ENCODE assay signal across 9 mouse cellular contexts in the genomic region with DNA sequence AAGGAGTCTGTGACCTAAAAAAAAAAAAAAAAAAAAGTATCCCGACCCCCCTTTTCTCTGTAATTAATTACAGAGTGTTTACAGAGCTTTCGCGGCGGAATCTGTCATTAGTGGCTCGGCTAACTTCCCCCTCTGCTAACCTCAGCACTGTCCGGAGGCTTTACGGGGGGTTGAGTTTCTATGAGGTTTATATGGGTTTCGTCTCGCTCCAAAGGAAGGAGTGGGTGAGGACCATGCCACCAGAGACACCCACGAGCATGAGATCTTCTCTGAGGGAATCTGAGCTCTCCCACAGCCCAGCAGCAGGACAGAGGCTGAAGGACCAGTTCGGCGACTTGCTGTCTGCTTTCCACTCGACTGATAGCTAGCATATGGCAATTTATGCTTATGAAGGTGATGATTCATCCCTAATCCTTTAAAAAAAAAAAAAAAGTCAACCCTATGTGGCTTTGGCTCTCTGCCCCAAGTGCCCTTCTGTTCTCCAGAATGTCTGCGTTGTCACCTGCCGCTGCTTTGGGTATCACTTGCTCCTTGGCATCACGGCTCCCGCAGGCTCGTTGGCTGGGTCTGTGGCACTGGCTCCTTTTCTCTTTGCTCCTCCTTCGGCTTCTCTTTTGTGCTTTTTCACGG. TPM values are rescaled to one million over a fixed set of nuclear protein-coding genes. Genes with fewer than 3 reads are reported as not detected.
A peak's percentile ranks its signal among the peaks of the same experiment; 100 is the strongest.
DNase-seq lines count a peak whose midpoint lies in the region; ATAC-seq and TF ChIP-seq lines count a peak whose summit lies in the region.
"Had no signal": no experiment of that assay in that cellular context is flagged by ENCODE, and none has a peak within 500 bp of the region (broad histone marks: within the 10 kb centered on the region; RNA-seq: fewer than 3 reads in every experiment).

No protein-coding gene starts in this region.

- no peak overlapping the region for H3K27ac ChIP-seq in heart, embryonic 13.5 days (replicated peaks)
- H3K27ac ChIP-seq in forebrain, postnatal 0 days (ENCODE audit: low read depth, low read length) = no peak overlapping the region
- H3K27ac ChIP-seq in liver, embryonic 15.5 days (replicated peaks) = no peak overlapping the region

- H3K36me3 ChIP-seq in heart, embryonic 13.5 days = no peaks in the 10 kb centered on the region
- H3K36me3 ChIP-seq in forebrain, postnatal 0 days (ENCODE audit: insufficient read depth) = no peaks in the 10 kb centered on the region
- no peaks in the 10 kb centered on the region for H3K36me3 ChIP-seq in liver, embryonic 15.5 days (replicated peaks)

- H3K4me2 ChIP-seq in heart, embryonic 13.5 days = peak overlapping the region; percentile 59
- peak overlapping the region; percentile 38 for H3K4me2 ChIP-seq in forebrain, postnatal 0 days (ENCODE audit: low read depth)
- peak overlapping the region; percentile 51 for H3K4me2 ChIP-seq in liver, embryonic 15.5 days

- peaks cover 9% of the 10 kb centered on the region for H3K27me3 ChIP-seq in heart, embryonic 13.5 days (replicated peaks)
- no peaks in the 10 kb centered on the region for H3K27me3 ChIP-seq in forebrain, postnatal 0 days (ENCODE audit: insufficient read depth, low read length)
- peaks cover 52% of the 10 kb centered on the region for H3K27me3 ChIP-seq in liver, embryonic 15.5 days
- H3K27me3 ChIP-seq: Patski had no signal

- no peak for ATAC-seq in heart, embryonic 13.5 days (ENCODE audit: extremely low read depth, insufficient number of reproducible peaks, low FRiP score, low TSS enrichment)
- 0 out of 2 replicates have a peak, but pooled peaks have one; percentile 34 for ATAC-seq in forebrain, postnatal 0 days
- ATAC-seq in liver, embryonic 15.5 days (ENCODE audit: insufficient read depth) = no peak
- ATAC-seq: Patski had no signal

- H3K9me3 ChIP-seq in heart, embryonic 13.5 days = no peaks in the 10 kb centered on the region; the same call in 1 of the 2 replicates
- H3K9me3 ChIP-seq in forebrain, postnatal 0 days (ENCODE audit: low read length) = no peaks in the 10 kb centered on the region
- H3K9me3 ChIP-seq in liver, embryonic 15.5 days (replicated peaks) = no peaks in the 10 kb centered on the region

- H3K4me3 ChIP-seq in heart, embryonic 13.5 days = peak overlapping the region; percentile 23
- H3K4me3 ChIP-seq in forebrain, postnatal 0 days (ENCODE audit: low read depth, low read length) = peak overlapping the region; percentile 5; the same call in 1 of the 2 replicates
- peak overlapping the region; percentile 20 for H3K4me3 ChIP-seq in liver, embryonic 15.5 days (replicated peaks)

- no peak for TF ChIP-seq CTCF in forebrain, postnatal 0 days (IDR thresholded peaks at IDR 0.05; ENCODE audit: low read depth)

- no peak for DNase-seq in heart, postnatal 10 days
- DNase-seq in urinary bladder, adult 2 months (ENCODE audit: low spot score) = peak; percentile 23
- no peak for DNase-seq in urinary bladder, postnatal 10 days (ENCODE audit: low spot score)
- DNase-seq in forebrain, postnatal 0 days = peak; percentile 60
- DNase-seq in right cerebral cortex, postnatal 25 days = peak; percentile 8
- no peak for DNase-seq in adrenal gland, postnatal 25 days

- peaks cover 22% of the 10 kb centered on the region for H3K4me1 ChIP-seq in heart, embryonic 13.5 days
- H3K4me1 ChIP-seq in forebrain, postnatal 0 days (ENCODE audit: insufficient read depth) = no peaks in the 10 kb centered on the region
- H3K4me1 ChIP-seq in liver, embryonic 15.5 days (replicated peaks) = peaks cover 14% of the 10 kb centered on the region

- intact Hi-C loops in heart, postnatal 10 days (cut with DNase I) = no loop called here

- H3K9ac ChIP-seq in heart, embryonic 13.5 days = peak overlapping the region; percentile 19; the same call in 1 of the 2 replicates
- H3K9ac ChIP-seq in forebrain, postnatal 0 days = no peak overlapping the region
- no peak overlapping the region for H3K9ac ChIP-seq in liver, embryonic 15.5 days

- 26% methylated on average over 20 of the region's 20 CpGs for WGBS in heart, embryonic 13.5 days
- 18% methylated on average over 20 of the region's 20 CpGs for WGBS in forebrain, postnatal 0 days
- WGBS in liver, embryonic 15.5 days (ENCODE audit: insufficient replicate concordance) = 8% methylated on average over 20 of the region's 20 CpGs

RNA-seq across cellular contexts. Expression of a gene that starts 55.8 kb away (rescaled TPM):
- 21.1 and 24.2 TPM in 2 replicates for polyA plus RNA-seq in heart, embryonic 13.5 days (2015; fragmentation: Nextera tagmentation; extraction: Ambion mirVana)
- total RNA-seq in heart, postnatal 10 days (2021) = 10 to 100 TPM; 49.5 to 65.3 TPM
- polyA plus RNA-seq in urinary bladder, adult 2 months (2012; rRNA removed) = 15.2 and 17.8 TPM in 2 replicates
- total RNA-seq in forebrain, postnatal 0 days (2014; rRNA removed) = 20.2 and 22.2 TPM in 2 replicates
- polyA plus RNA-seq in forebrain, postnatal 0 days (2015; fragmentation: Nextera tagmentation; extraction: Ambion mirVana) = 8.9 and 16.5 TPM in 2 replicates
- polyA plus RNA-seq in liver, embryonic 15.5 days (2015; fragmentation: Nextera tagmentation; extraction: Ambion mirVana) = 10.4 and 10.7 TPM in 2 replicates
- 55.7 and 58.0 TPM in 2 replicates for total RNA-seq in adrenal gland, postnatal 25 days (2021)

Comparison
In these comparisons a context has a peak if more than half of its experiments do, and no peak if none do; other contexts are left out.
1. DNase-seq: peak in urinary bladder, adult 2 months (single experiment), forebrain, postnatal 0 days (single experiment) and right cerebral cortex, postnatal 25 days (single experiment); none in heart, postnatal 10 days (0 of 2), urinary bladder, postnatal 10 days (single experiment) and adrenal gland, postnatal 25 days (single experiment).
2. Peak in every context shown above with its lines, with median percentiles within 50 percentile points of each other: H3K4me2 ChIP-seq and H3K4me3 ChIP-seq.